Mouse (Mus musculus) midbrain, embryonic 12.5 days (tissue): ENCODE measurements around the gene Awat2. TPM values are rescaled to one million over a fixed set of nuclear protein-coding genes. Genes with fewer than 3 reads are reported as not detected.
"Not testable (repeated sequence)": the region's sequence is repeated elsewhere in the genome, so short reads cannot be mapped to it uniquely, and the experiment has no call there.

Source experiments
- ATAC-seq: fragments of 200-750 bp; cut with Nextera tagmentation; 2 replicates; pipeline ENCODE4 v1.8.0; 2017; ENCODE audit warnings: low read depth, moderate TSS enrichment, moderate library complexity; ENCODE audit not compliant: low FRiP score
- H3K27ac ChIP-seq: fragments of 300-500 bp; sonication (generic); replicated peaks from 2 replicates; pipeline ENCODE4 v1.5.1; 2016; ENCODE audit warnings: mild to moderate bottlenecking
- H3K27me3 ChIP-seq: fragments of 300-500 bp; sonication (generic); 2 replicates; pipeline ENCODE4 v1.6.1; 2016; ENCODE audit warnings: mild to moderate bottlenecking
- H3K36me3 ChIP-seq: fragments of 300-500 bp; sonication (generic); 2 replicates; pipeline ENCODE4 v1.6.1; 2016
- H3K4me1 ChIP-seq: fragments of 300-500 bp; sonication (generic); 2 replicates; pipeline ENCODE4 v1.6.1; 2016
- H3K4me2 ChIP-seq: fragments of 300-500 bp; sonication (generic); replicated peaks from 2 replicates; pipeline ENCODE4 v1.6.1; 2016; ENCODE audit warnings: mild to moderate bottlenecking, moderate library complexity
- H3K4me3 ChIP-seq: fragments of 300-500 bp; sonication (generic); 2 replicates; pipeline ENCODE4 v1.5.1; 2016; ENCODE audit warnings: mild to moderate bottlenecking
- H3K9ac ChIP-seq: fragments of 300-500 bp; sonication (generic); replicated peaks from 2 replicates; pipeline ENCODE4 v1.6.1; 2016; ENCODE audit warnings: mild to moderate bottlenecking, moderate library complexity
- H3K9me3 ChIP-seq: fragments of 300-500 bp; sonication (generic); 2 replicates; pipeline ENCODE4 v1.6.1; 2016; ENCODE audit warnings: mild to moderate bottlenecking
- WGBS: fragments of 180-500 bp; shearing (Covaris S2); methylation state at CpG from one replicate; pipeline ENCODE4 v1.1.7; 2016; 5-methylcytosine and 5-hydroxymethylcytosine counted together
- polyA plus RNA-seq: library from polyadenylated mRNA; unstranded; fragments of >200 nt; fragmentation: Nextera tagmentation; extraction: Ambion mirVana; gene quantifications from 2 replicates; pipeline ENCODE4 v1.2.1, GENCODE M21; 2016

The Awat2 gene
- polyA plus RNA-seq, result 0.37 and 0.43 TPM in 2 replicates

GRCm38 (mm10) chrX:100442617-100443016 lies at the start of gene Awat2:
TSS of gene Awat2 (minus strand) at chrX:100442717.
- not testable (repeated sequence) for H3K9me3 ChIP-seq, H3K27ac ChIP-seq, H3K4me3 ChIP-seq, ATAC-seq, H3K4me1 ChIP-seq, H3K4me2 ChIP-seq, H3K9ac ChIP-seq, H3K36me3 ChIP-seq
- 83% methylated on average over 1 of the region's 2 CpGs for WGBS
- H3K27me3 ChIP-seq, result peaks cover 15% of the 10 kb centered on the region

GRCm38 (mm10) chrX:100480317-100480716 lies 37.8 kb upstream of the Awat2 start:
- WGBS, result 42% methylated on average over 3 of the region's 3 CpGs
- ATAC-seq, result peak; percentile 87; the same call in 1 of the 2 replicates
- H3K27ac ChIP-seq, result no peak overlapping the region

GRCm38 (mm10) chrX:100475569-100476223 lies 33.2 kb upstream of the Awat2 start:
- Histone ChIP-seq H3K9me3 (no peaks in the 10 kb centered on the region), H3K36me3 (no peaks in the 10 kb centered on the region), H3K27ac (no peak overlapping the region), H3K4me2 (no peak overlapping the region), H3K4me3 (no peak overlapping the region), H3K9ac (no peak overlapping the region), H3K27me3 (peaks cover 26% of the 10 kb centered on the region), H3K4me1 (no peaks in the 10 kb centered on the region)
- no peak for ATAC-seq
- 75% methylated on average over 4 of the region's 4 CpGs for WGBS

More at GRCm38 (mm10) chrX:100480317-100480716, 37.8 kb upstream of the Awat2 start:
- H3K36me3 ChIP-seq, result no peaks in the 10 kb centered on the region
- H3K27me3 ChIP-seq, result peaks cover 24% of the 10 kb centered on the region
- H3K4me3 ChIP-seq, result no peak overlapping the region
- H3K9ac ChIP-seq, result no peak overlapping the region
- no peak overlapping the region for H3K4me2 ChIP-seq
- no peaks in the 10 kb centered on the region for H3K9me3 ChIP-seq
- H3K4me1 ChIP-seq, result no peaks in the 10 kb centered on the region

- ATAC-seq, result no peak
- H3K4me3 ChIP-seq, result no peak overlapping the region
- H3K9me3 ChIP-seq, result no peaks in the 10 kb centered on the region
- no peak overlapping the region for H3K9ac ChIP-seq
- H3K4me1 ChIP-seq, result no peaks in the 10 kb centered on the region
- H3K36me3 ChIP-seq, result no peaks in the 10 kb centered on the region
- 83% methylated on average over 3 of the region's 3 CpGs for WGBS
- H3K27me3 ChIP-seq, result peaks cover 37% of the 10 kb centered on the region
- H3K27ac ChIP-seq, result no peak overlapping the region
- no peak overlapping the region for H3K4me2 ChIP-seq
Observed at GRCm38 (mm10) chrX:100471491-100471890, 29.0 kb upstream of the Awat2 start.

GRCm38 (mm10) chrX:100470126-100470525 lies 27.6 kb upstream of the Awat2 start:
- no peaks in the 10 kb centered on the region for H3K4me1 ChIP-seq
- no peak overlapping the region for H3K4me3 ChIP-seq
- H3K36me3 ChIP-seq, result no peaks in the 10 kb centered on the region
- WGBS, result 81% methylated on average over 3 of the region's 3 CpGs
- no peak overlapping the region for H3K4me2 ChIP-seq
- ATAC-seq, result no peak
- no peak overlapping the region for H3K9ac ChIP-seq
- H3K27ac ChIP-seq, result no peak overlapping the region
- peaks cover 28% of the 10 kb centered on the region; the same call in 1 of the 2 replicates for H3K27me3 ChIP-seq
- H3K9me3 ChIP-seq, result no peaks in the 10 kb centered on the region

- H3K9me3 ChIP-seq, result no peaks in the 10 kb centered on the region
- H3K4me2 ChIP-seq, result no peak overlapping the region
- peaks cover 28% of the 10 kb centered on the region; the same call in 1 of the 2 replicates for H3K27me3 ChIP-seq
- no peak overlapping the region for H3K4me3 ChIP-seq
- no peak overlapping the region for H3K9ac ChIP-seq
- no peaks in the 10 kb centered on the region for H3K4me1 ChIP-seq
- no peak for ATAC-seq
- H3K27ac ChIP-seq, result no peak overlapping the region
- H3K36me3 ChIP-seq, result no peaks in the 10 kb centered on the region
- 75% methylated on average over 4 of the region's 4 CpGs for WGBS
Observed at GRCm38 (mm10) chrX:100468047-100468446, 25.5 kb upstream of the Awat2 start.

GRCm38 (mm10) chrX:100443532-100443931 lies 1.0 kb upstream of the Awat2 start:
- Histone ChIP-seq H3K9ac (no peak overlapping the region), H3K4me3 (no peak overlapping the region), H3K4me2 (no peak overlapping the region), H3K36me3 (no peaks in the 10 kb centered on the region), H3K4me1 (0 out of 2 replicates have a peak, but pooled peaks cover 4% of the 10 kb centered on the region), H3K9me3 (no peaks in the 10 kb centered on the region), H3K27ac (no peak overlapping the region), H3K27me3 (peaks cover 15% of the 10 kb centered on the region)
- ATAC-seq, result no peak
- WGBS, result 86% methylated on average over 7 of the region's 7 CpGs

- H3K4me2 ChIP-seq, result no peak overlapping the region
- ATAC-seq, result no peak
- H3K36me3 ChIP-seq, result no peaks in the 10 kb centered on the region
- H3K4me3 ChIP-seq, result no peak overlapping the region
- H3K9me3 ChIP-seq, result no peaks in the 10 kb centered on the region
- H3K4me1 ChIP-seq, result no peaks in the 10 kb centered on the region
- no peak overlapping the region for H3K9ac ChIP-seq
- H3K27ac ChIP-seq, result no peak overlapping the region
- peaks cover 45% of the 10 kb centered on the region for H3K27me3 ChIP-seq
- 82% methylated on average over 3 of the region's 3 CpGs for WGBS
Observed at GRCm38 (mm10) chrX:100432311-100432710, 10.2 kb downstream of the Awat2 start.

GRCm38 (mm10) chrX:100428693-100429092 lies 13.8 kb downstream of the Awat2 start, which contains the start of gene Otud6a:
TSS of gene Otud6a (plus strand) at chrX:100429013.
- no peaks in the 10 kb centered on the region for H3K9me3 ChIP-seq
- H3K9ac ChIP-seq, result no peak within 1 kb of the TSS
- ATAC-seq, result no peak
- WGBS, result 88% methylated on average over 21 of the region's 21 CpGs
- no peak within 1 kb of the TSS for H3K4me2 ChIP-seq
- H3K4me1 ChIP-seq, result no peaks in the 10 kb centered on the region
- H3K27me3 ChIP-seq, result peaks cover 22% of the 10 kb centered on the region
- H3K4me3 ChIP-seq, result no peak within 1 kb of the TSS
- no peak within 1 kb of the TSS for H3K27ac ChIP-seq
- no peaks in the 10 kb centered on the region for H3K36me3 ChIP-seq

- no peak overlapping the region for H3K4me2 ChIP-seq
- ATAC-seq, result no peak
- no peak overlapping the region for H3K27ac ChIP-seq
- no peaks in the 10 kb centered on the region for H3K9me3 ChIP-seq
- no peaks in the 10 kb centered on the region for H3K36me3 ChIP-seq
- no peak overlapping the region for H3K4me3 ChIP-seq
- H3K9ac ChIP-seq, result no peak overlapping the region
- H3K4me1 ChIP-seq, result no peaks in the 10 kb centered on the region
- 76% methylated on average over 1 of the region's 1 CpGs for WGBS
- H3K27me3 ChIP-seq, result peaks cover 5% of the 10 kb centered on the region; the same call in 1 of the 2 replicates
Observed at GRCm38 (mm10) chrX:100409245-100409644, 33.3 kb downstream of the Awat2 start.

- H3K27me3 ChIP-seq, result peaks cover 24% of the 10 kb centered on the region; the same call in 1 of the 2 replicates
- no peak overlapping the region for H3K4me3 ChIP-seq
- 79% methylated on average over 5 of the region's 5 CpGs for WGBS
- no peak overlapping the region for H3K4me2 ChIP-seq
- no peaks in the 10 kb centered on the region for H3K9me3 ChIP-seq
- H3K9ac ChIP-seq, result no peak overlapping the region
- H3K4me1 ChIP-seq, result no peaks in the 10 kb centered on the region
- ATAC-seq, result no peak
- H3K27ac ChIP-seq, result no peak overlapping the region
- H3K36me3 ChIP-seq, result no peaks in the 10 kb centered on the region
Observed at GRCm38 (mm10) chrX:100401657-100402056, 40.9 kb downstream of the Awat2 start.

GRCm38 (mm10) chrX:100400900-100401299 lies 41.6 kb downstream of the Awat2 start:
- ATAC-seq, result no peak
- Histone ChIP-seq H3K9me3 (no peaks in the 10 kb centered on the region), H3K27me3 (peaks cover 26% of the 10 kb centered on the region)

More at GRCm38 (mm10) chrX:100400900-100401299, 41.6 kb downstream of the Awat2 start:
- no peaks in the 10 kb centered on the region for H3K36me3 ChIP-seq
- no peak overlapping the region for H3K4me3 ChIP-seq
- no peak overlapping the region for H3K27ac ChIP-seq
- no peak overlapping the region for H3K4me2 ChIP-seq
- H3K4me1 ChIP-seq, result no peaks in the 10 kb centered on the region
- H3K9ac ChIP-seq, result no peak overlapping the region
